Mouse (Mus musculus): Measurements from ENCODE around the gene Prkab2. TPM values are rescaled to one million over a fixed set of nuclear protein-coding genes. Genes with fewer than 3 reads are reported as not detected.

Prkab2 gene
- total and polyA plus RNA-seq, 3 experiments = 3.3 to 7.0 TPM; not detected in 1

DNA sequence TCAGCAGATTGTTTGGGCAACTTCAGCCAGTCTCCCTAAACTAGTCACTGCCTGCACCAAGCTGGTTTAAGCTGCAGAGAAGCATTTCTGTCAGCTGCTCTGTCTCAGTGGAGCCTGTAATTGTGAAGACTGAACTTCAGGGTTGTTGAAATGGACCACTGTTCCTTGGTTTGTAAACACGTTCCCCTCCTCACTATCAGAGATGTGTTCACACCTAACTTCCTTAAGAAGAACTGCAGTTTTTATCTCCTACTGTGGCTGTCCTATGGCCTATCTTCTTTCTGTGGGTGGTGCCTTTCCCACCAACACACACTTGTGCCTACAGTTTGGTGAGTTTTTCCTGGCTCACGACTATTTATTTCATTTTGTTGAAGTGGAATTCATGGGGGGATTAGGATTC is 31.3 kb downstream of the Prkab2 start:
- Histone ChIP-seq H3K4me1 (ENCODE audit: control insufficient read depth in 1 of 2, insufficient read depth in 2 of 2, low read length in 2 of 2) (peaks cover 16 to 42% of the 10 kb centered on the region in 2 experiments), H3K9ac (ENCODE audit: control insufficient read depth, low read depth, low read length, poor library complexity, severe bottlenecking) (no peak overlapping the region), H3K27ac (ENCODE audit: control insufficient read depth, low read depth, low read length) (peak overlapping the region; percentile 49), H3K4me3 (ENCODE audit: control insufficient read depth in 1 of 2, insufficient read depth in 1 of 2, low read depth in 2 of 2, low read length in 2 of 2) (no peak overlapping the region; a peak in 1 of 4 replicates), H3K36me3 (ENCODE audit: control insufficient read depth in 1 of 2, insufficient read depth in 2 of 2, low read length in 2 of 2) (peaks cover 0 to 20% of the 10 kb centered on the region in 2 experiments; a peak in 2 of 4 replicates), H3K79me2 (ENCODE audit: control insufficient read depth, insufficient read depth, low read length, poor library complexity) (no peaks in the 10 kb centered on the region), H3K27me3 (ENCODE audit: control insufficient read depth in 1 of 2, insufficient read depth in 2 of 2, low read length in 2 of 2) (no peaks in the 10 kb centered on the region), H3K9me3 (replicated peaks; ENCODE audit: insufficient read depth, low read length) (no peaks in the 10 kb centered on the region)
- DNase-seq (ENCODE audit: low read depth, low spot score) = peak; percentile 81
- peak; percentile 50; the same call in 1 of the 2 replicates for TF ChIP-seq BHLHE40 (IDR thresholded peaks at IDR 0.05; ENCODE audit: borderline replicate concordance, low read depth, low read length)
- no peak; the same call in 1 of the 2 replicates for TF ChIP-seq MAFK (IDR thresholded peaks at IDR 0.05; ENCODE audit: borderline replicate concordance, low read depth, low read length)
- no peak for TF ChIP-seq KAT2A (conservative IDR thresholded peaks at IDR 0.05; ENCODE audit: low read depth, low read length)
- no peak for TF ChIP-seq ZNF384 (IDR thresholded peaks at IDR 0.05; ENCODE audit: low read depth, low read length)
- TF ChIP-seq POLR2AphosphoS5 (IDR thresholded peaks at IDR 0.05; ENCODE audit: borderline replicate concordance, low read depth, low read length) = no peak
- TF ChIP-seq ZMIZ1 (IDR thresholded peaks at IDR 0.05; ENCODE audit: low read depth, low read length) = no peak
- no peak for TF ChIP-seq E2F4 (IDR thresholded peaks at IDR 0.05; ENCODE audit: borderline replicate concordance, low read depth, low read length)
- TF ChIP-seq POLR2A (IDR thresholded peaks at IDR 0.05; ENCODE audit: control insufficient read depth in 1 of 2, insufficient read depth in 1 of 2, low read depth in 1 of 2, low read length in 2 of 2, poor library complexity in 1 of 2) = 0 out of 4 replicates have a peak, but pooled peaks of 1 of the 2 experiments have one; percentile 29
- no peak for TF ChIP-seq RAD21 (IDR thresholded peaks at IDR 0.05; ENCODE audit: low read depth, low read length)
- TF ChIP-seq MYB (IDR thresholded peaks at IDR 0.05; ENCODE audit: low read depth, low read length) = no peak
- TF ChIP-seq MEF2A (IDR thresholded peaks at IDR 0.05; ENCODE audit: extremely low read depth, insufficient replicate concordance, low read depth, low read length, poor library complexity, severe bottlenecking) = no peak
- no peak for TF ChIP-seq ZKSCAN1 (IDR thresholded peaks at IDR 0.05; ENCODE audit: low read depth, low read length)
- TF ChIP-seq EP300 (IDR thresholded peaks at IDR 0.05; ENCODE audit: low read depth in 1 of 2, low read length in 2 of 2) = peak; percentile 59 to 67; a peak in 2 of 4 replicates
- no peak for TF ChIP-seq UBTF (IDR thresholded peaks at IDR 0.05; ENCODE audit: borderline replicate concordance, insufficient read depth, low read depth, low read length)
- no peak for TF ChIP-seq ZC3H11A (IDR thresholded peaks at IDR 0.05; ENCODE audit: low read depth, low read length)
- TF ChIP-seq MXI1 (IDR thresholded peaks at IDR 0.05; ENCODE audit: low read depth, low read length) = 0 out of 2 replicates have a peak, but pooled peaks have one; percentile 39
- no peak for TF ChIP-seq NELFE (IDR thresholded peaks at IDR 0.05; ENCODE audit: low read depth, low read length)
- TF ChIP-seq CHD1 (IDR thresholded peaks at IDR 0.05; ENCODE audit: low read depth, low read length) = no peak
- peak; percentile 68 for TF ChIP-seq MAX (IDR thresholded peaks at IDR 0.05; ENCODE audit: low read length)
- TF ChIP-seq ETS1 (IDR thresholded peaks at IDR 0.05; ENCODE audit: low read depth, low read length) = 0 out of 2 replicates have a peak, but pooled peaks have one; percentile 48
- peak; percentile 88 for TF ChIP-seq GATA1 (IDR thresholded peaks at IDR 0.05; ENCODE audit: low read depth, low read length)
- peak; percentile 65; the same call in 1 of the 2 replicates for TF ChIP-seq RCOR1 (IDR thresholded peaks at IDR 0.05; ENCODE audit: low read depth, low read length)
- peak; percentile 19; the same call in 1 of the 2 replicates for TF ChIP-seq TCF12 (IDR thresholded peaks at IDR 0.05; ENCODE audit: low read depth, low read length)
- no peak for TF ChIP-seq USF1 (IDR thresholded peaks at IDR 0.05; ENCODE audit: low read depth, low read length)
- TF ChIP-seq TBP (IDR thresholded peaks at IDR 0.05; ENCODE audit: low read depth, low read length) = no peak
- no peak for TF ChIP-seq SMC3 (IDR thresholded peaks at IDR 0.05; ENCODE audit: low read depth, low read length)
- no peak for TF ChIP-seq TAL1 (IDR thresholded peaks at IDR 0.05; ENCODE audit: low read length)
- TF ChIP-seq JUND (IDR thresholded peaks at IDR 0.05; ENCODE audit: low read depth, low read length) = no peak
- peak; percentile 77 for TF ChIP-seq SIN3A (IDR thresholded peaks at IDR 0.05; ENCODE audit: low read length)
- no peak for TF ChIP-seq USF2 (IDR thresholded peaks at IDR 0.05; ENCODE audit: borderline replicate concordance in 1 of 2, insufficient read depth in 1 of 2, low read depth in 1 of 2, low read length in 2 of 2)
- TF ChIP-seq MAZ (IDR thresholded peaks at IDR 0.05; ENCODE audit: low read depth, low read length) = no peak
- no peak for TF ChIP-seq MYC (IDR thresholded peaks at IDR 0.05; ENCODE audit: low read depth, low read length)
- no peak for TF ChIP-seq POLR2AphosphoS2 (IDR thresholded peaks at IDR 0.05; ENCODE audit: low read length)
- TF ChIP-seq NRF1 (IDR thresholded peaks at IDR 0.05; ENCODE audit: insufficient read depth, low read depth, low read length, poor library complexity, severe bottlenecking) = no peak
- TF ChIP-seq ELF1 (IDR thresholded peaks at IDR 0.05; ENCODE audit: low read depth, low read length) = 0 out of 2 replicates have a peak, but pooled peaks have one; percentile 38
- TF ChIP-seq CTCF (IDR thresholded peaks at IDR 0.05 in 2 of 3, conservative IDR thresholded peaks at IDR 0.05 in 1 of 3; ENCODE audit: control insufficient read depth in 1 of 3, insufficient read depth in 1 of 3, low read depth in 2 of 3, low read length in 3 of 3, poor library complexity in 1 of 3, severe bottlenecking in 1 of 3) = no peak
- TF ChIP-seq CHD2 (IDR thresholded peaks at IDR 0.05; ENCODE audit: low read length) = no peak

All from MEL (cell line).